Comparison of ENCODE assay signal across 7 mouse cellular contexts in the genomic region with DNA sequence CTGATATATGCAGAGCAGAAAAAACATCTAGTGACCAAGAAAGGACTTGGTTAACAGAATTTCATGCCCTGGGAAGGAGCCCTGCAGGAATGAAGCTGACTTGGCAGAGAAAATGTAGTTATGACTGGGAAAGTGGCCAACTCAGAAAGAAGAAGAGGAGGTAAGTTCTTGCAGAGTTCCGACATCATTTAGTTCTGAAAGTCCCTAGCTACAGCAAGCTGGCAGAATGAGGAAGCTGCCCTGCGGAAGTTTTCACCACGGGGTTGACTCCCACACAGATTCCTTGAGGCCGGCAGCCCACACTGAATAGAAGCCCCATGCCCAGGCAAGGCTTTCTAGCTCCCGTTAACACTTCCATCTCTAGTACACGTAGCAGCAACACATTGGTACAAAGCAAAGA. TPM values are rescaled to one million over a fixed set of nuclear protein-coding genes. Genes with fewer than 3 reads are reported as not detected.
DNase-seq lines count a peak whose midpoint lies in the region; ATAC-seq and TF ChIP-seq lines count a peak whose summit lies in the region.

No protein-coding gene starts in this region.

- no peaks in the 10 kb centered on the region for H3K36me3 ChIP-seq in midbrain, postnatal 0 days (ENCODE audit: insufficient read depth, low read length)
- H3K36me3 ChIP-seq in midbrain, embryonic 15.5 days (replicated peaks) = peaks cover 4% of the 10 kb centered on the region; the same call in 1 of the 2 replicates
- H3K36me3 ChIP-seq in heart, embryonic 13.5 days = peaks cover 29% of the 10 kb centered on the region

- H3K4me1 ChIP-seq in midbrain, postnatal 0 days (ENCODE audit: insufficient read depth, low read length) = peaks cover 9% of the 10 kb centered on the region; the same call in 1 of the 2 replicates
- H3K4me1 ChIP-seq in midbrain, embryonic 15.5 days = peaks cover 13% of the 10 kb centered on the region
- H3K4me1 ChIP-seq in cerebellum, adult 2 months (ENCODE audit: control insufficient read depth, insufficient read depth, low read length) = peaks cover 3% of the 10 kb centered on the region; the same call in 1 of the 2 replicates
- peaks cover 64% of the 10 kb centered on the region for H3K4me1 ChIP-seq in heart, embryonic 13.5 days

- H3K4me2 ChIP-seq in midbrain, postnatal 0 days (ENCODE audit: low read depth, low read length, poor library complexity, severe bottlenecking) = no peak overlapping the region
- no peak overlapping the region for H3K4me2 ChIP-seq in midbrain, embryonic 15.5 days
- peak overlapping the region; percentile 51 for H3K4me2 ChIP-seq in heart, embryonic 13.5 days

- DNase-seq in midbrain, postnatal 0 days (ENCODE audit: low spot score) = peak; percentile 38
- DNase-seq in cerebellum, adult 2 months = peak; percentile 28 to 55
- DNase-seq in layer of hippocampus, postnatal 36 days = peak; percentile 23 to 26
- DNase-seq in T-cell, adult 2 months (ENCODE audit: low spot score) = no peak

- no peak for ATAC-seq in midbrain, postnatal 0 days (ENCODE audit: low FRiP score)
- no peak for ATAC-seq in midbrain, embryonic 15.5 days (replicated peaks)
- no peak for ATAC-seq in heart, embryonic 13.5 days (ENCODE audit: extremely low read depth, insufficient number of reproducible peaks, low FRiP score, low TSS enrichment)
- ATAC-seq in megakaryocyte-erythroid progenitor cell, adult 5-6 weeks (replicated peaks; ENCODE audit: low FRiP score, low TSS enrichment, poor library complexity, severe bottlenecking) = peak; percentile 42

- no peak overlapping the region for H3K27ac ChIP-seq in midbrain, postnatal 0 days (ENCODE audit: low read depth, low read length)
- no peak overlapping the region for H3K27ac ChIP-seq in midbrain, embryonic 15.5 days
- H3K27ac ChIP-seq in cerebellum, adult 2 months (ENCODE audit: insufficient read depth, low read length) = no peak overlapping the region
- H3K27ac ChIP-seq in heart, embryonic 13.5 days (replicated peaks) = peak overlapping the region; percentile 65

- 71% methylated on average over 6 of the region's 6 CpGs for WGBS in midbrain, postnatal 0 days
- WGBS in midbrain, embryonic 15.5 days = 81% methylated on average over 6 of the region's 6 CpGs
- 12% methylated on average over 6 of the region's 6 CpGs for WGBS in cerebellum, adult 2 months
- 49% methylated on average over 6 of the region's 6 CpGs for WGBS in heart, embryonic 13.5 days

- no peak overlapping the region for H3K9ac ChIP-seq in midbrain, postnatal 0 days (replicated peaks; ENCODE audit: low read length, poor library complexity, severe bottlenecking)
- H3K9ac ChIP-seq in midbrain, embryonic 15.5 days = no peak overlapping the region
- peak overlapping the region; percentile 1; the same call in 1 of the 2 replicates for H3K9ac ChIP-seq in heart, embryonic 13.5 days

- H3K9me3 ChIP-seq in midbrain, postnatal 0 days (ENCODE audit: low read length) = no peaks in the 10 kb centered on the region
- no peaks in the 10 kb centered on the region for H3K9me3 ChIP-seq in midbrain, embryonic 15.5 days
- no peaks in the 10 kb centered on the region for H3K9me3 ChIP-seq in heart, embryonic 13.5 days

- TF ChIP-seq POLR2A in cerebellum, adult 2 months (IDR thresholded peaks at IDR 0.05; ENCODE audit: borderline replicate concordance, insufficient read depth, low read length) = no peak

- H3K27me3 ChIP-seq in midbrain, postnatal 0 days (ENCODE audit: insufficient read depth, low read length) = no peaks in the 10 kb centered on the region
- H3K27me3 ChIP-seq in midbrain, embryonic 15.5 days (replicated peaks) = no peaks in the 10 kb centered on the region
- no peaks in the 10 kb centered on the region for H3K27me3 ChIP-seq in cerebellum, adult 2 months (ENCODE audit: control insufficient read depth, insufficient read depth, low read length)
- no peaks in the 10 kb centered on the region for H3K27me3 ChIP-seq in heart, embryonic 13.5 days (replicated peaks)

- no peak for TF ChIP-seq CTCF in midbrain, postnatal 0 days (IDR thresholded peaks at IDR 0.05)
- no peak for TF ChIP-seq CTCF in cerebellum, adult 2 months (IDR thresholded peaks at IDR 0.05; ENCODE audit: borderline replicate concordance, insufficient read depth, low read depth, low read length)

- no peak overlapping the region for H3K4me3 ChIP-seq in midbrain, postnatal 0 days (ENCODE audit: low read depth, low read length)
- no peak overlapping the region for H3K4me3 ChIP-seq in midbrain, embryonic 15.5 days
- peak overlapping the region; percentile 35 for H3K4me3 ChIP-seq in cerebellum, adult 2 months (replicated peaks; ENCODE audit: insufficient read depth, low read depth, low read length)
- peak overlapping the region; percentile 17; the same call in 1 of the 2 replicates for H3K4me3 ChIP-seq in heart, embryonic 13.5 days

RNA-seq across cellular contexts. Expression of gene Tmem168, which starts 6.3 kb away (rescaled TPM):
- 16.6 and 19.5 TPM in 2 replicates for total RNA-seq in midbrain, postnatal 0 days (2014; rRNA removed)
- 12.5 and 15.0 TPM in 2 replicates for polyA plus RNA-seq in midbrain, postnatal 0 days (2015; fragmentation: Nextera tagmentation; extraction: Ambion mirVana)
- polyA plus RNA-seq in midbrain, embryonic 15.5 days (2015; fragmentation: Nextera tagmentation; extraction: Ambion mirVana) = 18.7 and 19.6 TPM in 2 replicates
- polyA plus RNA-seq in cerebellum, adult 2 months (2012; rRNA removed) = 9.0 and 9.3 TPM in 2 replicates
- 26.9 and 29.4 TPM in 2 replicates for polyA plus RNA-seq in heart, embryonic 13.5 days (2015; fragmentation: Nextera tagmentation; extraction: Ambion mirVana)
- 10 to 100 TPM; 14.0 to 17.4 TPM for total RNA-seq in layer of hippocampus, postnatal 36 days (2021)
- total RNA-seq in megakaryocyte-erythroid progenitor cell, adult 5-6 weeks (2014; fragmentation: Nextera tagmentation) = 16.5 and 20.6 TPM in 2 replicates
- total RNA-seq in megakaryocyte-erythroid progenitor cell, adult 5-6 weeks (2017) = 31.9 and 32.6 TPM in 2 replicates

Comparison
In these comparisons a context has a peak if more than half of its experiments do, and no peak if none do; other contexts are left out.
1. H3K4me3 ChIP-seq: peak in cerebellum, adult 2 months (single experiment) and heart, embryonic 13.5 days (single experiment); none in midbrain, postnatal 0 days (single experiment) and midbrain, embryonic 15.5 days (single experiment).